ENCODE assay signal across 9 mouse cellular contexts in genomic region chr4:47225920-47226319, GRCm38 (mm10). TPM values are rescaled to one million over a fixed set of nuclear protein-coding genes. Genes with fewer than 3 reads are reported as not detected.
DNase-seq lines count a peak whose midpoint lies in the region; ATAC-seq lines count a peak whose summit lies in the region.
"Had no signal": no experiment of that assay in that cellular context is flagged by ENCODE, and none has a peak within 500 bp of the region (broad histone marks: within the 10 kb centered on the region; RNA-seq: fewer than 3 reads in every experiment).

No protein-coding gene starts in this region.

- intact Hi-C loops in left cerebral cortex, postnatal 14 days (cut with DNase I): no loop called here

- no peak for ATAC-seq in granulocyte monocyte progenitor cell, adult 5-6 weeks (replicated peaks; ENCODE audit: poor library complexity, severe bottlenecking)

- DNase-seq in frontal cortex, postnatal 36 days (ENCODE audit: low spot score in 2 of 2): peak; percentile 57 to 75
- DNase-seq in frontal cortex, postnatal 10 days (ENCODE audit: low spot score in 2 of 2): no peak
- peak; percentile 52 for DNase-seq in testis, postnatal 14 days (ENCODE audit: low spot score)
- no peak for DNase-seq in testis, postnatal 10 days (ENCODE audit: low spot score)
- peak; percentile 60 to 62 for DNase-seq in left cerebral cortex, postnatal 14 days (ENCODE audit: low spot score in 2 of 2)
- DNase-seq in adrenal gland, postnatal 4 days (ENCODE audit: low spot score in 2 of 2): no peak
- no peak for DNase-seq in urinary bladder, adult 18-20 months (ENCODE audit: low spot score in 2 of 2)
- DNase-seq: adrenal gland, adult 2 months had no signal

RNA-seq across cellular contexts. Expression of gene Col15a1, which starts 18.0 kb away (rescaled TPM):
- 10 to 100 TPM in 1 of 2 experiments, 1 to 10 TPM in 1; 9.0 to 13.0 TPM for total RNA-seq in left cerebral cortex, postnatal 14 days (2021)
- total RNA-seq in granulocyte monocyte progenitor cell, adult 5-6 weeks (2014; fragmentation: Nextera tagmentation): not detected in 2 replicates
- total RNA-seq in granulocyte monocyte progenitor cell, adult 5-6 weeks (2017): not detected in 2 replicates
- 10 to 100 TPM; 80.5 to 89.6 TPM for total RNA-seq in adrenal gland, postnatal 4 days (2021)

Comparison
In these comparisons a context has a peak if more than half of its experiments do, and no peak if none do; other contexts are left out.
1. DNase-seq: peak in frontal cortex, postnatal 36 days (2 of 2), testis, postnatal 14 days (single experiment) and left cerebral cortex, postnatal 14 days (2 of 2); none in frontal cortex, postnatal 10 days (0 of 2), testis, postnatal 10 days (single experiment), adrenal gland, postnatal 4 days (0 of 2) and urinary bladder, adult 18-20 months (0 of 2).
2. RNA of gene Col15a1, which starts 18.0 kb away (total RNA-seq): 80.5 to 89.6 TPM in adrenal gland, postnatal 4 days and 9.0 to 13.0 TPM in left cerebral cortex, postnatal 14 days; not detected in granulocyte monocyte progenitor cell, adult 5-6 weeks; every median in the first group is over 4 times any median in the second.